Mouse (Mus musculus): ENCODE measurements at regions not wholly inside any gene's neighbourhood (a gene's known extent, or its start where the extent isn't known, plus 50 kb on each side); places are given as distances from the start of the nearest gene placed in this dataset.
"Not testable (repeated sequence)": the region's sequence is repeated elsewhere in the genome, so short reads cannot be mapped to it uniquely, and the experiment has no call there.

GRCm38 (mm10) chr5:45382804-45383203, 67.2 kb downstream of the Qdpr start:
- H3K4me3 ChIP-seq (ENCODE audit: low read depth, low read length) = no peak overlapping the region
- H3K4me2 ChIP-seq (ENCODE audit: low read depth, low read length) = no peak overlapping the region
- no peak for ATAC-seq (ENCODE audit: low read depth)
- WGBS (ENCODE audit: insufficient replicate concordance) = 47% methylated on average over 2 of the region's 2 CpGs
- no peaks in the 10 kb centered on the region for H3K9me3 ChIP-seq (replicated peaks; ENCODE audit: control insufficient read depth, low read length)
- no peaks in the 10 kb centered on the region for H3K36me3 ChIP-seq (ENCODE audit: control insufficient read depth, insufficient read depth)
- no peak overlapping the region for H3K9ac ChIP-seq (ENCODE audit: low read depth, low read length)
- no peak overlapping the region for H3K27ac ChIP-seq (ENCODE audit: low read length)
- H3K4me1 ChIP-seq (ENCODE audit: control insufficient read depth, low read depth, low read length) = no peaks in the 10 kb centered on the region
- H3K27me3 ChIP-seq (ENCODE audit: control insufficient read depth, insufficient read depth, low read depth, low read length) = no peaks in the 10 kb centered on the region

- no peak overlapping the region for H3K9ac ChIP-seq (ENCODE audit: low read depth, low read length)
- H3K36me3 ChIP-seq (ENCODE audit: control insufficient read depth, insufficient read depth) = no peaks in the 10 kb centered on the region
- 16% methylated on average over 2 of the region's 2 CpGs for WGBS (ENCODE audit: insufficient replicate concordance)
- H3K4me2 ChIP-seq (ENCODE audit: low read depth, low read length) = no peak overlapping the region
- ATAC-seq (ENCODE audit: low read depth) = no peak
- H3K4me1 ChIP-seq (ENCODE audit: control insufficient read depth, low read depth, low read length) = no peaks in the 10 kb centered on the region
- H3K4me3 ChIP-seq (ENCODE audit: low read depth, low read length) = no peak overlapping the region
- no peaks in the 10 kb centered on the region for H3K9me3 ChIP-seq (replicated peaks; ENCODE audit: control insufficient read depth, low read length)
- H3K27ac ChIP-seq (ENCODE audit: low read length) = no peak overlapping the region
- no peaks in the 10 kb centered on the region for H3K27me3 ChIP-seq (ENCODE audit: control insufficient read depth, insufficient read depth, low read depth, low read length)
Measured at GRCm38 (mm10) chr5:45378486-45378885, 71.5 kb downstream of the Qdpr start.

GRCm38 (mm10) chr5:45373069-45373468, 77.0 kb downstream of the Qdpr start:
- H3K36me3 ChIP-seq (ENCODE audit: control insufficient read depth, insufficient read depth) = no peaks in the 10 kb centered on the region
- H3K4me3 ChIP-seq (ENCODE audit: low read depth, low read length) = no peak overlapping the region
- 60% methylated on average over 2 of the region's 2 CpGs for WGBS (ENCODE audit: insufficient replicate concordance)
- H3K4me1 ChIP-seq (ENCODE audit: control insufficient read depth, low read depth, low read length) = no peaks in the 10 kb centered on the region
- no peak overlapping the region for H3K9ac ChIP-seq (ENCODE audit: low read depth, low read length)
- ATAC-seq (ENCODE audit: low read depth) = no peak
- no peaks in the 10 kb centered on the region for H3K27me3 ChIP-seq (ENCODE audit: control insufficient read depth, insufficient read depth, low read depth, low read length)
- H3K9me3 ChIP-seq (replicated peaks; ENCODE audit: control insufficient read depth, low read length) = no peaks in the 10 kb centered on the region
- no peak overlapping the region for H3K4me2 ChIP-seq (ENCODE audit: low read depth, low read length)
- no peak overlapping the region for H3K27ac ChIP-seq (ENCODE audit: low read length)

- Histone ChIP-seq H3K27ac (ENCODE audit: low read length) (no peak overlapping the region), H3K9ac (ENCODE audit: low read depth, low read length) (no peak overlapping the region), H3K36me3 (ENCODE audit: control insufficient read depth, insufficient read depth) (no peaks in the 10 kb centered on the region), H3K4me1 (ENCODE audit: control insufficient read depth, low read depth, low read length) (no peaks in the 10 kb centered on the region), H3K4me3 (ENCODE audit: low read depth, low read length) (no peak overlapping the region), H3K27me3 (ENCODE audit: control insufficient read depth, insufficient read depth, low read depth, low read length) (no peaks in the 10 kb centered on the region), H3K4me2 (ENCODE audit: low read depth, low read length) (no peak overlapping the region), H3K9me3 (replicated peaks; ENCODE audit: control insufficient read depth, low read length) (no peaks in the 10 kb centered on the region)
- 62% methylated on average over 6 of the region's 6 CpGs for WGBS (ENCODE audit: insufficient replicate concordance)
- ATAC-seq (ENCODE audit: low read depth) = no peak
Measured at GRCm38 (mm10) chr5:45368451-45368850, 81.6 kb downstream of the Qdpr start.

GRCm38 (mm10) chr5:45360189-45360588, 89.8 kb downstream of the Qdpr start:
- Histone ChIP-seq H3K9ac (ENCODE audit: low read depth, low read length) (no peak overlapping the region), H3K9me3 (replicated peaks; ENCODE audit: control insufficient read depth, low read length) (no peaks in the 10 kb centered on the region), H3K27ac (ENCODE audit: low read length) (no peak overlapping the region), H3K27me3 (ENCODE audit: control insufficient read depth, insufficient read depth, low read depth, low read length) (no peaks in the 10 kb centered on the region), H3K4me1 (ENCODE audit: control insufficient read depth, low read depth, low read length) (no peaks in the 10 kb centered on the region), H3K4me3 (ENCODE audit: low read depth, low read length) (no peak overlapping the region), H3K4me2 (ENCODE audit: low read depth, low read length) (no peak overlapping the region), H3K36me3 (ENCODE audit: control insufficient read depth, insufficient read depth) (no peaks in the 10 kb centered on the region)
- ATAC-seq (ENCODE audit: low read depth) = no peak

GRCm38 (mm10) chr5:45340411-45340810, 109.6 kb downstream of the Qdpr start:
- H3K27me3 ChIP-seq (ENCODE audit: control insufficient read depth, insufficient read depth, low read depth, low read length) = no peaks in the 10 kb centered on the region
- H3K9ac ChIP-seq (ENCODE audit: low read depth, low read length) = no peak overlapping the region
- H3K9me3 ChIP-seq (replicated peaks; ENCODE audit: control insufficient read depth, low read length) = no peaks in the 10 kb centered on the region
- no peak overlapping the region for H3K27ac ChIP-seq (ENCODE audit: low read length)
- no peak for ATAC-seq (ENCODE audit: low read depth)
- H3K36me3 ChIP-seq (ENCODE audit: control insufficient read depth, insufficient read depth) = no peaks in the 10 kb centered on the region
- no peak overlapping the region for H3K4me2 ChIP-seq (ENCODE audit: low read depth, low read length)
- WGBS (ENCODE audit: insufficient replicate concordance) = 59% methylated on average over 3 of the region's 3 CpGs
- no peaks in the 10 kb centered on the region for H3K4me1 ChIP-seq (ENCODE audit: control insufficient read depth, low read depth, low read length)
- H3K4me3 ChIP-seq (ENCODE audit: low read depth, low read length) = no peak overlapping the region

- no peak overlapping the region for H3K9ac ChIP-seq (ENCODE audit: low read depth, low read length)
- H3K4me3 ChIP-seq (ENCODE audit: low read depth, low read length) = no peak overlapping the region
- no peaks in the 10 kb centered on the region for H3K27me3 ChIP-seq (ENCODE audit: control insufficient read depth, insufficient read depth, low read depth, low read length)
- WGBS (ENCODE audit: insufficient replicate concordance) = 32% methylated on average over 2 of the region's 2 CpGs
- H3K4me2 ChIP-seq (ENCODE audit: low read depth, low read length) = no peak overlapping the region
- no peaks in the 10 kb centered on the region for H3K36me3 ChIP-seq (ENCODE audit: control insufficient read depth, insufficient read depth)
- no peak for ATAC-seq (ENCODE audit: low read depth)
- no peaks in the 10 kb centered on the region for H3K9me3 ChIP-seq (replicated peaks; ENCODE audit: control insufficient read depth, low read length)
- H3K27ac ChIP-seq (ENCODE audit: low read length) = no peak overlapping the region
- no peaks in the 10 kb centered on the region for H3K4me1 ChIP-seq (ENCODE audit: control insufficient read depth, low read depth, low read length)
Measured at GRCm38 (mm10) chr5:45336801-45337200, 113.2 kb downstream of the Qdpr start.

GRCm38 (mm10) chr5:45324468-45324867, 125.6 kb downstream of the Qdpr start:
- not testable (repeated sequence) for H3K4me2 ChIP-seq (ENCODE audit: low read depth, low read length); H3K27ac ChIP-seq (ENCODE audit: low read length); H3K36me3 ChIP-seq (ENCODE audit: control insufficient read depth, insufficient read depth); H3K4me1 ChIP-seq (ENCODE audit: control insufficient read depth, low read depth, low read length); ATAC-seq (ENCODE audit: low read depth); H3K27me3 ChIP-seq (ENCODE audit: control insufficient read depth, insufficient read depth, low read depth, low read length); H3K4me3 ChIP-seq (ENCODE audit: low read depth, low read length); H3K9me3 ChIP-seq (replicated peaks; ENCODE audit: control insufficient read depth, low read length); H3K9ac ChIP-seq (ENCODE audit: low read depth, low read length)
- 4% methylated on average over 2 of the region's 2 CpGs for WGBS (ENCODE audit: insufficient replicate concordance)

GRCm38 (mm10) chr5:45323500-45323899, 126.5 kb downstream of the Qdpr start:
- Histone ChIP-seq H3K4me2 (ENCODE audit: low read depth, low read length) (no peak overlapping the region), H3K27me3 (ENCODE audit: control insufficient read depth, insufficient read depth, low read depth, low read length) (no peaks in the 10 kb centered on the region), H3K27ac (ENCODE audit: low read length) (no peak overlapping the region), H3K9ac (ENCODE audit: low read depth, low read length) (no peak overlapping the region), H3K4me3 (ENCODE audit: low read depth, low read length) (no peak overlapping the region), H3K4me1 (ENCODE audit: control insufficient read depth, low read depth, low read length) (no peaks in the 10 kb centered on the region), H3K9me3 (replicated peaks; ENCODE audit: control insufficient read depth, low read length) (no peaks in the 10 kb centered on the region), H3K36me3 (ENCODE audit: control insufficient read depth, insufficient read depth) (no peaks in the 10 kb centered on the region)
- WGBS (ENCODE audit: insufficient replicate concordance) = 35% methylated on average over 4 of the region's 4 CpGs
- ATAC-seq (ENCODE audit: low read depth) = no peak

- no peaks in the 10 kb centered on the region for H3K9me3 ChIP-seq (replicated peaks; ENCODE audit: control insufficient read depth, low read length)
- no peak overlapping the region for H3K9ac ChIP-seq (ENCODE audit: low read depth, low read length)
- H3K4me2 ChIP-seq (ENCODE audit: low read depth, low read length) = no peak overlapping the region
- H3K27me3 ChIP-seq (ENCODE audit: control insufficient read depth, insufficient read depth, low read depth, low read length) = no peaks in the 10 kb centered on the region
- WGBS (ENCODE audit: insufficient replicate concordance) = 45% methylated on average over 2 of the region's 2 CpGs
- H3K36me3 ChIP-seq (ENCODE audit: control insufficient read depth, insufficient read depth) = no peaks in the 10 kb centered on the region
- no peak overlapping the region for H3K4me3 ChIP-seq (ENCODE audit: low read depth, low read length)
- H3K27ac ChIP-seq (ENCODE audit: low read length) = no peak overlapping the region
- no peak for ATAC-seq (ENCODE audit: low read depth)
- no peaks in the 10 kb centered on the region for H3K4me1 ChIP-seq (ENCODE audit: control insufficient read depth, low read depth, low read length)
Measured at GRCm38 (mm10) chr5:45318026-45318425, 132.0 kb downstream of the Qdpr start.

Measured in liver, embryonic 16.5 days (tissue).